Mouse (Mus musculus): ENCODE data around the gene Zfp738. TPM values are rescaled to one million over a fixed set of nuclear protein-coding genes. Genes with fewer than 3 reads are reported as not detected.

Zfp738 gene
- 4.7 and 4.8 TPM in 2 replicates for polyA plus RNA-seq (2015; fragmentation: Nextera tagmentation; extraction: Ambion mirVana)

DNA sequence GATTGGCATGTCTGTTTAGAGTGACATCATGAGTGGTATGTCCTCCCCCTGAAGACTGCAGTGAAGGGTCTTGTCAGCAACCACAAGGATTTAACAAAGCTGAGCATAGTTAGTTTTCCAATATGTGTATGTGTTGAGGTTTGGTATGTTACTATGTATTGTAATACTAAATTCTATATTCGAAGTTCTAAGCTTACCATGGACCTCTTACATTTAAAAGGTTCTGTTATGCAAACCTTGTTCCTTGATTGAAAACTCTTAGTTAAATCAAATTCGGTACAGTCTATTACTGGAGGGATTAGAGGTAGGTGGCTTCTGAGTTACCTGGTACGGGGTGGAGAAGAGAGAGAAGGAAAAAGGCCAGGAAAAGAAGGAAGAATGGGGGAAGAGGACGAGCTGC lies at the start of gene Zfp738:
Gene Zfp738, minus strand, starts transcription at position 101 of the 400 bp plus-strand sequence.

GRCm38 (mm10) chr13:67728641-67729318 lies 41.9 kb upstream of the Zfp738 start, which contains the start of gene Zfp65:
Gene Zfp65, minus strand, starts transcription at chr13:67729173.

GRCm38 (mm10) chr13:67637294-67638007 lies 49.4 kb downstream of the Zfp738 start, which contains the start of the genes Gm49345 and Zfp729a:
Gene Gm49345, minus strand, starts transcription at chr13:67637769.
Gene Zfp729a, minus strand, starts transcription at chr13:67637791.

DNA sequence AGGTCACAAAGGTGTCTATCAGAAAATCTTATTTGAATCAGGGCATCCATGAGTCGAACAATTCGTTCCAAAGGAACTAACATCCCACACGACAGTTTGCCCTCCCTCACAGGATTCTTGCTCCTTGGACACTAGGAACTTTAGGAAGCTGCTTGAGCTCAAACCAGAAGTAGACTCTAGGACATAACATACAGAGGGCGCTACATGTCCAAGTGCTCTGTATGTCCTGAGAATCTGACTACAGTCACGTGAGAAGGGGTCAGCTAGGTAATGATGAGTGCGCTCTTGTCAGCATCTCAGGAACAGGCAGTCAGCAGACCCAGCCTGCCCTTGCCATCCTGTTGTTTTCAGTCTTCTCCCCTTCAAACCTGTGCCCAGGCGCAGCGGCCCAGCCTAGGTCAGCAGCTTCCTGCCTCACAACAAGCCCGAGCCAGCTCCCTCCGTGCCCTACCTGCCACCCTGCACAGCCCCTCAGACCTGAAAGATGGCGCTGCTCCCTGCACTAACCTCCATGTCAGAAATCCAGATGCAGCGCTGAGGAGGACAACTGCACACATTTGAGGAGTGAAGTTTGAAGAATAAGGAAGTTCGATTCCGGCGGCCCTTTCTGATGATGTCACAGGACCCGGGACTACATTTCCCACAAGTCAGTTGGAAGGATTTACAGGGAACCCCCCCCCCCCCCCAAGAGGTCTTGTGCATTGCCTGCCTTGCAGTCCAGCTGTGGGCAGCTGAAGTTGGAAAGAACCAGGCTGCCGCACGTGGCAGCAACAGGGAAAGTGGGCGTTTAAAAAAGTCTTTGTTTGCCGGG lies 77.6 kb downstream of the Zfp738 start, which contains the start of gene Zfp729b:
Gene Zfp729b, minus strand, starts transcription at position 642 of the 811 bp plus-strand sequence.

Other genes with a start within 250 kb of the Zfp738 start
- 3.9 and 5.3 TPM in 2 replicates for gene Zfp874a, start 235.4 kb downstream of the Zfp738 start, polyA plus RNA-seq (2015; fragmentation: Nextera tagmentation; extraction: Ambion mirVana)
- gene Zfp874b, start 202.8 kb downstream of the Zfp738 start, polyA plus RNA-seq (2015; fragmentation: Nextera tagmentation; extraction: Ambion mirVana) = 1.8 and 2.6 TPM in 2 replicates
- 4.0 and 4.8 TPM in 2 replicates for gene Zfp58, start 186.5 kb downstream of the Zfp738 start, polyA plus RNA-seq (2015; fragmentation: Nextera tagmentation; extraction: Ambion mirVana)
- gene Gm26965, start 160.9 kb downstream of the Zfp738 start, polyA plus RNA-seq (2015; fragmentation: Nextera tagmentation; extraction: Ambion mirVana) = not detected in 2 replicates
- gene Zfp87, start 160.9 kb downstream of the Zfp738 start, polyA plus RNA-seq (2015; fragmentation: Nextera tagmentation; extraction: Ambion mirVana) = 11.6 and 13.0 TPM in 2 replicates
- 2.9 and 3.0 TPM in 2 replicates for gene Zfp748, start 133.2 kb downstream of the Zfp738 start, polyA plus RNA-seq (2015; fragmentation: Nextera tagmentation; extraction: Ambion mirVana)
- gene Zfp729b, start 77.4 kb downstream of the Zfp738 start, polyA plus RNA-seq (2015; fragmentation: Nextera tagmentation; extraction: Ambion mirVana) = 1.2 and 1.8 TPM in 2 replicates
- 0.22 TPM in 1 of 2 replicates, not detected in the other for gene Gm49345, start 49.3 kb downstream of the Zfp738 start, polyA plus RNA-seq (2015; fragmentation: Nextera tagmentation; extraction: Ambion mirVana)
- gene Zfp729a, start 49.3 kb downstream of the Zfp738 start, polyA plus RNA-seq (2015; fragmentation: Nextera tagmentation; extraction: Ambion mirVana) = 0.93 and 1.6 TPM in 2 replicates
- gene Zfp65, start 42.1 kb upstream of the Zfp738 start, polyA plus RNA-seq (2015; fragmentation: Nextera tagmentation; extraction: Ambion mirVana) = 2.2 and 2.5 TPM in 2 replicates
- gene Zfp85, start 68.2 kb upstream of the Zfp738 start, polyA plus RNA-seq (2015; fragmentation: Nextera tagmentation; extraction: Ambion mirVana) = 2.6 and 2.7 TPM in 2 replicates
- gene Zfp493, start 92.6 kb upstream of the Zfp738 start, polyA plus RNA-seq (2015; fragmentation: Nextera tagmentation; extraction: Ambion mirVana) = 0.38 and 0.51 TPM in 2 replicates
- gene Zfp273, start 126.7 kb upstream of the Zfp738 start, polyA plus RNA-seq (2015; fragmentation: Nextera tagmentation; extraction: Ambion mirVana) = 2.9 and 3.1 TPM in 2 replicates
- gene Gm10037, start 144.0 kb upstream of the Zfp738 start, polyA plus RNA-seq (2015; fragmentation: Nextera tagmentation; extraction: Ambion mirVana) = 0.73 and 1.3 TPM in 2 replicates
- not detected in 2 replicates for gene BC048507, start 176.3 kb upstream of the Zfp738 start, polyA plus RNA-seq (2015; fragmentation: Nextera tagmentation; extraction: Ambion mirVana)